Mouse (Mus musculus) C2C12 (cell line): ENCODE results near the gene Anks1.

Experiments used
- CTCF ChIP-seq: IDR thresholded peaks from one replicate; pipeline ENCODE4 v1.5.1; 2011; ENCODE audit not compliant: control insufficient read depth, insufficient read depth, insufficient read length
- MAX ChIP-seq: IDR thresholded peaks from one replicate; pipeline ENCODE4 v1.6.1; 2011; ENCODE audit warnings: mild to moderate bottlenecking, control low read depth
- MYOG ChIP-seq: IDR thresholded peaks from one replicate; pipeline ENCODE4 v1.6.1; 2011; ENCODE audit not compliant: control insufficient read depth, insufficient read length; ENCODE audit errors: extremely low read depth

DNA sequence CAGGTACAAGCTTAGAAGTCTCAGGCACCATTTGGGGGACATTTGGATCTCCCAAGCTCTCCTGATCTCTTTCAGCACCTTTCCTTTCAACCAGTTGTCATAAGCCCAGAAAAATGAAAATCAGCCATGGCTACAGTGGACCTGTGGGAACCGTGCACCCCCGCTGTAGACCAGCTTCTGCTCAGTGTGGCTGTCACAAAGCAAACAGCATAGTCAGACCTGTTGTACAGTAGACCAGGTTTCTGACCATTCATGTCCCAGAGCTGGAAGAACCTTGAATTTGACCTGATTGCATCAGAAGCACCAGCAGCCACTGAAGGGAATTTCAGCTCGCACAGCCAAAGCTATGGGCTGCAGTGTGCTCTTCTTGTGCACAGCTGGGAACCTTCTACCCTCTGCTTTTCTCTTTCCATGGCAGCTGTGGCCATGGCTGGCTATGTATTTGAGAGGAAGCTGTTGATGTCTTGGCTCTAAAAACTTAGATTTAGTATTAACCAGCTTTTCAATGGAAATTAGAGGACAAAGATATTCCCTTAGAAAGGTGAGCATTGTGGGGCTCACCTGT, 71.4 kb downstream of the Anks1 start:
- TF ChIP-seq CTCF (no peak), MAX (no peak), MYOG (no peak)
